8 mouse cellular contexts compared by ENCODE assay signal in the genomic region with DNA sequence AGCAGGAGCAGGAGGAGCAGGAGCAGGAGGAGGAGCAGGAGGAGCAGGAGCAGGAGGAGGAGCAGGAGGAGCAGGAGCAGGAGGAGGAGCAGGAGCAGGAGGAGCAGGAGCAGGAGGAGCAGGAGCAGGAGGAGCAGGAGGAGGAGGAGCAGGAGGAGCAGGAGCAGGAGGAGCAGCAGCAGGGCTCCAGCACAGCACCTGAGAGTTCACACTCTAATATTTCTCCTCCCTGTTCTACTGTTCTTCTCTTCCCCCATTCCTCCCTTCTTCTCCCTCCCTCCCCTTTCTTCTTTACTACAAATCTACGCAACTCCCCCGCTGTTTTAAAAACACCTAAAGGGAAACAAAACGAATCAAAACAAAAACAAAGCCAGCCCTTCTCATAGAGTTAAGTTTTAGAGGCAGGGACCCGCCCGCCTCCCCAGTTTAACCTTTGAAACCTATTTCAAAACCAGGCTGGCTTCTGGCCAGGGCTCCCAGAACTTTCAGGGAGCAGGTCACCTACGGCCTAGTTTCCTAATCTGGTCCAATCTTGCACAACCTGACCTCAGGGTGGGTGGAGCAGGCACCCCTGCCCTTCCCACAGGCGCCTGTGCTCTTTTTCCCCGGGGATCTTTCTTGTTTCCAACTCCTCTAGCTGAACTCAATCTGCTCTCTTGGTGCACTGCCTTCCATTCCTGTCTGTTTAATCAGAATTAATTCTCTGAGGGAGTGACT.
DNase-seq lines count a peak whose midpoint lies in the region; ATAC-seq lines count a peak whose summit lies in the region.

No protein-coding gene starts in this region.

- H3K36me3 ChIP-seq in forebrain, embryonic 14.5 days (ENCODE audit: control insufficient read depth, insufficient read depth, low read length): no peaks in the 10 kb centered on the region
- H3K36me3 ChIP-seq in midbrain, embryonic 16.5 days (ENCODE audit: control insufficient read depth, insufficient read depth, low read length): no peaks in the 10 kb centered on the region

- no peak overlapping the region for H3K4me2 ChIP-seq in forebrain, embryonic 14.5 days (ENCODE audit: low read length)
- H3K4me2 ChIP-seq in midbrain, embryonic 16.5 days (ENCODE audit: low read length): no peak overlapping the region

- peak; percentile 88 to 91 for DNase-seq in urinary bladder, adult 18-20 months (ENCODE audit: low spot score in 2 of 2)
- no peak for DNase-seq in urinary bladder, postnatal 10 days (ENCODE audit: low spot score)
- DNase-seq in kidney, adult 9 months: peak; percentile 98
- DNase-seq in lung, postnatal 10 days: peak; percentile 89
- DNase-seq in forebrain, embryonic 14.5 days (ENCODE audit: low spot score): no peak
- no peak for DNase-seq in right cerebral cortex, adult 18-20 months
- DNase-seq in thymus, postnatal 25 days: no peak

- no peaks in the 10 kb centered on the region for H3K27me3 ChIP-seq in forebrain, embryonic 14.5 days (replicated peaks; ENCODE audit: control insufficient read depth, insufficient read depth, low read length)
- H3K27me3 ChIP-seq in midbrain, embryonic 16.5 days (ENCODE audit: control insufficient read depth, insufficient read depth, low read depth, low read length): no peaks in the 10 kb centered on the region

- no peaks in the 10 kb centered on the region for H3K4me1 ChIP-seq in forebrain, embryonic 14.5 days (ENCODE audit: control insufficient read depth, insufficient read depth, low read length)
- H3K4me1 ChIP-seq in midbrain, embryonic 16.5 days (ENCODE audit: control insufficient read depth, insufficient read depth, low read length): no peaks in the 10 kb centered on the region; the same call in 1 of the 2 replicates

- 51% methylated on average over 8 of the region's 8 CpGs for WGBS in forebrain, embryonic 14.5 days
- 63% methylated on average over 8 of the region's 8 CpGs for WGBS in midbrain, embryonic 16.5 days

- no peak overlapping the region for H3K27ac ChIP-seq in forebrain, embryonic 14.5 days (ENCODE audit: low read depth, low read length)
- H3K27ac ChIP-seq in midbrain, embryonic 16.5 days (ENCODE audit: low read length): no peak overlapping the region

- H3K9ac ChIP-seq in forebrain, embryonic 14.5 days (ENCODE audit: low read length): no peak overlapping the region
- no peak overlapping the region for H3K9ac ChIP-seq in midbrain, embryonic 16.5 days (ENCODE audit: low read depth, low read length)

- H3K9me3 ChIP-seq in forebrain, embryonic 14.5 days (replicated peaks; ENCODE audit: control insufficient read depth, low read length): no peaks in the 10 kb centered on the region
- H3K9me3 ChIP-seq in midbrain, embryonic 16.5 days (replicated peaks; ENCODE audit: control insufficient read depth, low read length, poor library complexity, severe bottlenecking): no peaks in the 10 kb centered on the region

- ATAC-seq in forebrain, embryonic 14.5 days: no peak
- ATAC-seq in midbrain, embryonic 16.5 days: no peak

- H3K4me3 ChIP-seq in forebrain, embryonic 14.5 days (ENCODE audit: low read depth, low read length): no peak overlapping the region
- H3K4me3 ChIP-seq in midbrain, embryonic 16.5 days (ENCODE audit: low read depth, low read length): no peak overlapping the region

Comparison
In these comparisons a context has a peak if more than half of its experiments do, and no peak if none do; other contexts are left out.
1. DNase-seq: peak in urinary bladder, adult 18-20 months (2 of 2), kidney, adult 9 months (single experiment) and lung, postnatal 10 days (single experiment); none in urinary bladder, postnatal 10 days (single experiment), forebrain, embryonic 14.5 days (single experiment), right cerebral cortex, adult 18-20 months (single experiment) and thymus, postnatal 25 days (single experiment).